Mouse (Mus musculus) kidney, embryonic 15.5 days (tissue): Measurements from ENCODE around the gene Uaca. TPM values are rescaled to one million over a fixed set of nuclear protein-coding genes. Genes with fewer than 3 reads are reported as not detected.

Source experiments
- ATAC-seq: fragments of 200-750 bp; cut with Nextera tagmentation; replicated peaks from 2 replicates; pipeline ENCODE4 v1.8.0; 2017; ENCODE audit warnings: moderate TSS enrichment; ENCODE audit not compliant: low FRiP score
- H3K27ac ChIP-seq: fragments of 300-500 bp; sonication (generic); 2 replicates; pipeline ENCODE4 v1.5.1; 2015; ENCODE audit warnings: mild to moderate bottlenecking, inconsistent platforms
- H3K27me3 ChIP-seq: fragments of 300-500 bp; sonication (generic); 2 replicates; pipeline ENCODE4 v1.6.1; 2015; ENCODE audit warnings: inconsistent platforms
- H3K36me3 ChIP-seq: fragments of 300-500 bp; sonication (generic); 2 replicates; pipeline ENCODE4 v1.6.1; 2015; ENCODE audit warnings: inconsistent platforms
- H3K4me1 ChIP-seq: fragments of 300-500 bp; sonication (generic); 2 replicates; pipeline ENCODE4 v1.6.1; 2015; ENCODE audit warnings: inconsistent platforms
- H3K4me2 ChIP-seq: fragments of 300-500 bp; sonication (generic); 2 replicates; pipeline ENCODE4 v1.6.1; 2015; ENCODE audit warnings: moderate library complexity, mild to moderate bottlenecking, inconsistent platforms
- H3K4me3 ChIP-seq: fragments of 300-500 bp; sonication (generic); replicated peaks from 2 replicates; pipeline ENCODE4 v1.5.1; 2015; ENCODE audit warnings: mild to moderate bottlenecking, inconsistent platforms
- H3K9ac ChIP-seq: fragments of 300-500 bp; sonication (generic); 2 replicates; pipeline ENCODE4 v1.6.1; 2015; ENCODE audit warnings: mild to moderate bottlenecking, inconsistent platforms
- H3K9me3 ChIP-seq: fragments of 300-500 bp; sonication (generic); replicated peaks from 2 replicates; pipeline ENCODE4 v1.6.1; 2016; ENCODE audit warnings: inconsistent platforms
- WGBS: fragments of 180-500 bp; shearing (Covaris S2); methylation state at CpG from one replicate; pipeline ENCODE4 v1.1.7; 2015; ENCODE audit warnings: mixed read lengths; 5-methylcytosine and 5-hydroxymethylcytosine counted together
- polyA plus RNA-seq: library from polyadenylated mRNA; unstranded; fragments of >200 nt; fragmentation: Nextera tagmentation; extraction: Ambion mirVana; gene quantifications from 2 replicates; pipeline ENCODE4 v1.2.1, GENCODE M21; 2015

Gene Uaca
- polyA plus RNA-seq, 1 experiment from 2014 or later = 36.2 TPM

DNA sequence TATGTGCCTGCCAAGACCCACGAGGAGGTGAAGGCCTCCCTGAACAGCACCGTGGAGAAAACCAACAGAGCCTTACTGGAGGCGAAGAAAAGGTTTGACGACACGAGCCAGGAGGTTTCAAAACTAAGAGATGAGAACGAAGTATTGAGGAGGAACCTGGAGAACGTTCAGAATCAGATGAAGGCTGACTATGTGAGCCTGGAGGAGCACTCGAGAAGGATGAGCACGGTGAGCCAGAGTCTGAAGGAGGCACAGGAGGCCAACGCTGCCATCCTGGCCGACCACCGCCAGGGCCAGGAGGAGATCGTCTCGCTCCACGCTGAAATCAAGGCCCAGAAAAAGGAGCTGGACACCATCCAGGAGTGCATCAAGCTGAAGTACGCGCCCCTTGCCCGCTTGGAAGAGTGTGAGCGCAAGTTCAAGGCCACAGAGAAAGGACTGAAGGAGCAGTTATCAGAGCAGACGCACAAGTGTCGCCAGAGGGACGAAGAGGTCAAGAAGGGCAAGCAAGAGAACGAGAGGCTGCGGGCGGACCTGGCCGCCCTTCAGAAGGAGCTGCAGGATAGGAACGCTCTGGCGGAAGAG, 76.7 kb downstream of the Uaca start:
- no peak overlapping the region for H3K4me3 ChIP-seq
- WGBS = 88% methylated on average over 28 of the region's 28 CpGs
- peaks cover 64% of the 10 kb centered on the region for H3K36me3 ChIP-seq
- no peaks in the 10 kb centered on the region for H3K27me3 ChIP-seq
- no peaks in the 10 kb centered on the region for H3K9me3 ChIP-seq
- H3K4me2 ChIP-seq = no peak overlapping the region
- no peak for ATAC-seq
- H3K4me1 ChIP-seq = 0 out of 2 replicates have a peak, but pooled peaks cover 3% of the 10 kb centered on the region
- no peak overlapping the region for H3K9ac ChIP-seq
- H3K27ac ChIP-seq = no peak overlapping the region

DNA sequence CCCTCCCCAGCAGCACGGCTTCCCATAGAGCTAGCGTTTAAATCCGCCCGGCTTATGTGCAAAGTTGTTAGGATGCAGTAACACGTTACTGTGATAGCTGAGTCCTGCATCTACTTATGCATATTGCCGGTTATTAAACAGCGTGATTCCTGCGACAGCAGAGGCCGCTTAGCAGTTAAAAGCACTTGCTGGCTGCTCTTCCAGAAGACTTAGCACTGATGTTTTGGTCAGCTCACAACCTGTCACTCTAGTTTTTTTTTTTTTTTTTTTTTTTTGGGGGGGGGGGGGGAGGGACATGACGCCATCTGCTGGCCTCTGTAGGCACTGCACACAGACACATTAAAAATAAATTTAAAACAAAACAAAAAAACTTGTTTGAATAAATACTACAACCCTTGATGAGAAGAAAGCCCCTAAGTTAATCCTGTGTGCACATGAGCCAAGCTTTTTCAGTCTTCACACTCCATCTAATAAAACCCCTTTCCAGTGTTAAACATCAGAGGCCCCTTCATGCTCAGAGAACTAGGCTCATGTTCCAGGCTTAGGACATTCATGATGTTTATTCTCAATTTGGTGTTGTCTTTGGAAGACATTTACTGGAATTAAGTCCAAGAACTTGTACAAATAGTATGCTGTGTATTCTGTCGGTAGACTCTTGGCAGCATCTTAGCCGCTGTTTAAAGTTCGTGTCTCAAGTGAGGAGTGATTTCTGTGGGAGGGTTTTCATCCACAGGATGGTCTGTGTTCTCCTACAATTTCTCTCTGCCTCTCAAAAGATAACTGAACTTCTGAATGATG, 79.1 kb downstream of the Uaca start:
- Histone ChIP-seq H3K27ac (0 out of 2 replicates have a peak overlapping the region, but pooled peaks have one; percentile 41), H3K9ac (no peak overlapping the region), H3K9me3 (no peaks in the 10 kb centered on the region), H3K4me2 (no peak overlapping the region), H3K36me3 (peaks cover 55% of the 10 kb centered on the region), H3K4me3 (no peak overlapping the region), H3K27me3 (no peaks in the 10 kb centered on the region), H3K4me1 (0 out of 2 replicates have a peak, but pooled peaks cover 3% of the 10 kb centered on the region)
- WGBS = 79% methylated on average over 13 of the region's 13 CpGs
- no peak for ATAC-seq

- 80% methylated on average over 8 of the region's 8 CpGs for WGBS
- no peak overlapping the region for H3K4me3 ChIP-seq
- H3K36me3 ChIP-seq = peaks cover 55% of the 10 kb centered on the region
- H3K4me1 ChIP-seq = 0 out of 2 replicates have a peak, but pooled peaks cover 3% of the 10 kb centered on the region
- ATAC-seq = no peak
- no peak overlapping the region for H3K9ac ChIP-seq
- H3K9me3 ChIP-seq = no peaks in the 10 kb centered on the region
- H3K4me2 ChIP-seq = no peak overlapping the region
- 0 out of 2 replicates have a peak overlapping the region, but pooled peaks have one; percentile 41 for H3K27ac ChIP-seq
- H3K27me3 ChIP-seq = no peaks in the 10 kb centered on the region
These were observed 79.7 kb downstream of the Uaca start for GRCm38 (mm10) chr9:60874055-60874392.

GRCm38 (mm10) chr9:60876085-60876484, 81.7 kb downstream of the Uaca start:
- peaks cover 49% of the 10 kb centered on the region for H3K36me3 ChIP-seq
- no peak for ATAC-seq
- H3K27ac ChIP-seq = no peak overlapping the region
- WGBS = 85% methylated on average over 9 of the region's 9 CpGs
- 0 out of 2 replicates have a peak, but pooled peaks cover 3% of the 10 kb centered on the region for H3K4me1 ChIP-seq
- H3K27me3 ChIP-seq = no peaks in the 10 kb centered on the region
- no peak overlapping the region for H3K9ac ChIP-seq
- no peak overlapping the region for H3K4me2 ChIP-seq
- no peak overlapping the region for H3K4me3 ChIP-seq
- no peaks in the 10 kb centered on the region for H3K9me3 ChIP-seq

DNA sequence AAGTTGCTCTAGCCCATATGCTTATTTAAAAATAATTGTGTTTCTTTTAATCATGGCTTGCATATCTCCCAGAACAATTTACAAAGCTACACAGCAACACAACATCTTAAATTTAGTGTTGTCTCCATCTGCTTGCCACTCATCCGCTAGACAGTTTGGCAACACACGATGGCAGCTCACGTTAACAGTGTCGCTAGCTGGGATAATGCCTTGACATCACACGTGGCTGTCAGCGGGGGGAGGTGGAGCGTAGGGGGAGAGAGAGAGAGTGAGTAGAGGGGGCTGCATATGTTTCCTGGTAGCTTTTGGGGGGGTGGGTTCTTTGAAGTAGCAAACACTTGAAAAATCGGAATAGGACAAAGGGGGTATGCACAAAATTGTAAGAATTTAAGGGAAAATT, 82.2 kb downstream of the Uaca start:
- no peaks in the 10 kb centered on the region for H3K9me3 ChIP-seq
- H3K4me2 ChIP-seq = no peak overlapping the region
- no peak overlapping the region for H3K9ac ChIP-seq
- peaks cover 48% of the 10 kb centered on the region for H3K36me3 ChIP-seq
- no peaks in the 10 kb centered on the region for H3K27me3 ChIP-seq
- no peak overlapping the region for H3K4me3 ChIP-seq
- H3K27ac ChIP-seq = no peak overlapping the region
- WGBS = 64% methylated on average over 8 of the region's 8 CpGs
- no peak for ATAC-seq
- 0 out of 2 replicates have a peak, but pooled peaks cover 3% of the 10 kb centered on the region for H3K4me1 ChIP-seq

GRCm38 (mm10) chr9:60878051-60878557, 83.8 kb downstream of the Uaca start:
- Histone ChIP-seq H3K9ac (no peak overlapping the region), H3K36me3 (peaks cover 50% of the 10 kb centered on the region), H3K4me2 (no peak overlapping the region), H3K4me3 (no peak overlapping the region), H3K27ac (no peak overlapping the region), H3K9me3 (no peaks in the 10 kb centered on the region), H3K4me1 (0 out of 2 replicates have a peak, but pooled peaks cover 3% of the 10 kb centered on the region), H3K27me3 (no peaks in the 10 kb centered on the region)
- 82% methylated on average over 8 of the region's 8 CpGs for WGBS
- no peak for ATAC-seq

GRCm38 (mm10) chr9:60878630-60879029, 84.3 kb downstream of the Uaca start:
- Histone ChIP-seq H3K9me3 (no peaks in the 10 kb centered on the region), H3K27ac (no peak overlapping the region), H3K4me1 (0 out of 2 replicates have a peak, but pooled peaks cover 3% of the 10 kb centered on the region), H3K4me2 (no peak overlapping the region), H3K9ac (no peak overlapping the region), H3K27me3 (no peaks in the 10 kb centered on the region), H3K36me3 (peaks cover 53% of the 10 kb centered on the region), H3K4me3 (no peak overlapping the region)
- WGBS = 59% methylated on average over 3 of the region's 3 CpGs
- ATAC-seq = no peak

DNA sequence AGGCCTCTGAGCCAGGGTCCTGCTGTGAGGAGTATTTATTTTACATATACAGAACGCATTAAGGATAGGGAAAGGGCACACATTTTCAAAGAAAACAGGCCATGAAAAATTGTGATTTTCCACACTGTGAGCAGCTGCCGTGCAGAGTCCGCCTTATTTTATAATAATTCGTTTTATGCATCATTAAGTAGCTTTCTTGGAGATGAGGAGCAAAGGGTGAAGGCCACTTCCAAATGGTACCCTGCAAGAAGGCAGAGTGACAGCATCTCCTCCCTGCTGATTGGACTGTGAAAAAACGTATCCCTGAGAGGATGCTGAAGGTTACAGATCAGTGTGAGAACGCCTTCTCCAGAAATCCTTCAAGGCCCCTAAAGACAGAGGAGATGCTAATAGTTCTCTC, 90.8 kb downstream of the Uaca start:
- no peaks in the 10 kb centered on the region for H3K9me3 ChIP-seq
- H3K4me2 ChIP-seq = no peak overlapping the region
- H3K9ac ChIP-seq = no peak overlapping the region
- H3K4me1 ChIP-seq = 0 out of 2 replicates have a peak, but pooled peaks cover 10% of the 10 kb centered on the region
- no peak for ATAC-seq
- no peak overlapping the region for H3K4me3 ChIP-seq
- peaks cover 33% of the 10 kb centered on the region for H3K36me3 ChIP-seq
- WGBS = 59% methylated on average over 6 of the region's 6 CpGs
- no peaks in the 10 kb centered on the region for H3K27me3 ChIP-seq
- H3K27ac ChIP-seq = no peak overlapping the region

- no peak overlapping the region for H3K4me2 ChIP-seq
- H3K27ac ChIP-seq = 0 out of 2 replicates have a peak overlapping the region, but pooled peaks have one; percentile 13
- WGBS = 71% methylated on average over 18 of the region's 18 CpGs
These were observed 92.4 kb downstream of the Uaca start for GRCm38 (mm10) chr9:60886431-60887371.

DNA sequence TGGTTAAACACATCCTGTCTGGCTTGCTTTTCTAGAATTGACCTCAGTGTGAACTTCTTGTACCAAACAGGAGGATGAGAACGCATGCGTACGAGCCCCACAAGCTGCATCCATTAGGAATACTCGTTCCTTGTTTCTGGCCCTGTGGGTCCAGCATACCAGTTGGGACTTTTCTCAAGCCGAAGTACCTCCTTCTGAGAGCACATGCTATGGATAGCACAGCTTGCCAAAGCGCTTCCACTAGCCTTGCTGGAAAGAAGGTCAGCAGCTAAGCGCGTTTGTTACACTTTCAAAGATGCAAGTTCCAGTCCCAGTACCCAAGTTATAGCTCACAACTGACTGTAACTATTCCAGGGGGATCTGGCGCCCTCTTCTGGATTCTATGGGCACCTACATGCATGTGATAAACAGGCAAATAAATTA, 93.1 kb downstream of the Uaca start:
- Histone ChIP-seq H3K4me3 (no peak overlapping the region), H3K9ac (no peak overlapping the region), H3K9me3 (no peaks in the 10 kb centered on the region), H3K4me1 (0 out of 2 replicates have a peak, but pooled peaks cover 10% of the 10 kb centered on the region), H3K4me2 (no peak overlapping the region), H3K27ac (no peak overlapping the region), H3K36me3 (peaks cover 12% of the 10 kb centered on the region), H3K27me3 (no peaks in the 10 kb centered on the region)
- no peak for ATAC-seq
- 62% methylated on average over 9 of the region's 9 CpGs for WGBS

More at GRCm38 (mm10) chr9:60886431-60887371, 92.4 kb downstream of the Uaca start:
- H3K9me3 ChIP-seq = no peaks in the 10 kb centered on the region
- no peak overlapping the region for H3K4me3 ChIP-seq
- 0 out of 2 replicates have a peak, but pooled peaks cover 10% of the 10 kb centered on the region for H3K4me1 ChIP-seq
- H3K9ac ChIP-seq = no peak overlapping the region
- ATAC-seq = no peak
- peaks cover 19% of the 10 kb centered on the region for H3K36me3 ChIP-seq
- H3K27me3 ChIP-seq = no peaks in the 10 kb centered on the region

DNA sequence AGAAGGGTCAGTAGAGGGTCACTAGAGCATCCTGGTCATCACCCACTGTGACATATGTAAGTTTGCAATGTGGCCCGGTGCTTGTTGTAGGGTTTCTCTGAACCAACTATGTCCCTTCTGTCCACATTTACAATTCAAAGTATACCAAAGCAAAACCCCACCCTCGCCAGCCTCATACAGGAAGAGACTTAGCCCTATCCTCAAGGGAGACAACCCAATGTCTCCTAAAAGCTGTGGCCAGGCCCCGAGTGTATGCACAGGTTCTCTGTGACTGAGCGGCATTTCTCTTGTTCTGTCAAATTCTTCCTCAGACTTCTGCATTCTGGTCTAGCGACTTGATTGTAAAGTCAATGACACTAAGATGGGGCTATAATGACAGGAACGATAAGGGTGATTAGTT, 99.2 kb downstream of the Uaca start:
- no peak overlapping the region for H3K4me3 ChIP-seq
- ATAC-seq = no peak
- H3K9ac ChIP-seq = no peak overlapping the region
- H3K4me2 ChIP-seq = no peak overlapping the region
- no peaks in the 10 kb centered on the region for H3K9me3 ChIP-seq
- peaks cover 5% of the 10 kb centered on the region; the same call in 1 of the 2 replicates for H3K4me1 ChIP-seq
- no peaks in the 10 kb centered on the region for H3K27me3 ChIP-seq
- no peak overlapping the region for H3K27ac ChIP-seq
- WGBS = 87% methylated on average over 6 of the region's 6 CpGs
- no peaks in the 10 kb centered on the region for H3K36me3 ChIP-seq
